Mouse (Mus musculus): Measurements from ENCODE around the gene Gm49601.

The Gm49601 gene

GRCm38 (mm10) chr16:18608226-18608625 is 18.0 kb downstream of the Gm49601 start:
- no peak for DNase-seq (ENCODE audit: low spot score in 2 of 2)

- DNase-seq (ENCODE audit: low spot score in 2 of 2), result no peak
Observed at GRCm38 (mm10) chr16:18605705-18606104, 20.5 kb downstream of the Gm49601 start.

GRCm38 (mm10) chr16:18604267-18604701 is 21.9 kb downstream of the Gm49601 start:
- no peak for DNase-seq (ENCODE audit: low spot score in 2 of 2)

- no peak for DNase-seq (ENCODE audit: low spot score in 2 of 2)
Observed at GRCm38 (mm10) chr16:18601447-18601846, 24.8 kb downstream of the Gm49601 start.

- no peak for DNase-seq (ENCODE audit: low spot score in 2 of 2)
Observed at GRCm38 (mm10) chr16:18598006-18598405, 28.2 kb downstream of the Gm49601 start.

GRCm38 (mm10) chr16:18596255-18596654 is 30.0 kb downstream of the Gm49601 start:
- no peak for DNase-seq (ENCODE audit: low spot score in 2 of 2)

- no peak for DNase-seq (ENCODE audit: low spot score in 2 of 2)
Observed at GRCm38 (mm10) chr16:18593930-18594329, 32.3 kb downstream of the Gm49601 start.

- no peak for DNase-seq (ENCODE audit: low spot score in 2 of 2)
Observed at GRCm38 (mm10) chr16:18591047-18592018, 34.9 kb downstream of the Gm49601 start.

- DNase-seq (ENCODE audit: low spot score in 2 of 2), result peak; percentile 8 to 18
Observed at GRCm38 (mm10) chr16:18589804-18590790, 36.1 kb downstream of the Gm49601 start, which contains the start of gene Tbx1. Gene Tbx1, minus strand, starts transcription at chr16:18590671.

- DNase-seq (ENCODE audit: low spot score in 2 of 2), result no peak
Observed at GRCm38 (mm10) chr16:18589080-18589621, 37.1 kb downstream of the Gm49601 start.

- DNase-seq (ENCODE audit: low spot score in 2 of 2), result no peak
Observed at GRCm38 (mm10) chr16:18588738-18589055, 37.5 kb downstream of the Gm49601 start.

GRCm38 (mm10) chr16:18587847-18588737 is 38.1 kb downstream of the Gm49601 start:
- no peak for DNase-seq (ENCODE audit: low spot score in 2 of 2)

- no peak for DNase-seq (ENCODE audit: low spot score in 2 of 2)
Observed at GRCm38 (mm10) chr16:18586906-18587546, 39.2 kb downstream of the Gm49601 start.

GRCm38 (mm10) chr16:18586076-18586905 is 39.9 kb downstream of the Gm49601 start:
- DNase-seq (ENCODE audit: low spot score in 2 of 2), result no peak

- no peak for DNase-seq (ENCODE audit: low spot score in 2 of 2)
Observed at GRCm38 (mm10) chr16:18585676-18586075, 40.6 kb downstream of the Gm49601 start.

GRCm38 (mm10) chr16:18584901-18585510 is 41.2 kb downstream of the Gm49601 start:
- DNase-seq (ENCODE audit: low spot score in 2 of 2), result no peak

- no peak for DNase-seq (ENCODE audit: low spot score in 2 of 2)
Observed at GRCm38 (mm10) chr16:18583673-18584357, 42.4 kb downstream of the Gm49601 start.

GRCm38 (mm10) chr16:18583169-18583568 is 43.1 kb downstream of the Gm49601 start:
- DNase-seq (ENCODE audit: low spot score in 2 of 2), result no peak
